Mouse (Mus musculus): ENCODE measurements around the gene Med4. TPM values are rescaled to one million over a fixed set of nuclear protein-coding genes. Genes with fewer than 3 reads are reported as not detected.

Gene Med4
- polyA plus RNA-seq, 1 experiment from 2014 or later, result 75.4 TPM

GRCm38 (mm10) chr14:73474636-73475093, 35.2 kb upstream of the Med4 start:
- no peak overlapping the region for H3K4me2 ChIP-seq
- no peaks in the 10 kb centered on the region for H3K36me3 ChIP-seq (ENCODE audit: control insufficient read depth, insufficient read depth, low read length)
- no peak overlapping the region for H3K4me3 ChIP-seq (ENCODE audit: low read depth, low read length)
- DNase-seq (ENCODE audit: low spot score) (no peak), ATAC-seq (replicated peaks; ENCODE audit: low FRiP score) (peak; percentile 57; the same call in 1 of the 2 replicates)
- no peaks in the 10 kb centered on the region for H3K4me1 ChIP-seq (replicated peaks; ENCODE audit: control insufficient read depth, insufficient read depth, low read length)
- H3K27me3 ChIP-seq (replicated peaks; ENCODE audit: control insufficient read depth, insufficient read depth, low read length), result no peaks in the 10 kb centered on the region
- H3K9ac ChIP-seq (ENCODE audit: low read depth, low read length), result no peak overlapping the region
- H3K27ac ChIP-seq (ENCODE audit: low read depth, low read length), result no peak overlapping the region
- WGBS, result 22% methylated on average over 7 of the region's 7 CpGs
- no peaks in the 10 kb centered on the region for H3K9me3 ChIP-seq (ENCODE audit: control insufficient read depth, low read length)

DNA sequence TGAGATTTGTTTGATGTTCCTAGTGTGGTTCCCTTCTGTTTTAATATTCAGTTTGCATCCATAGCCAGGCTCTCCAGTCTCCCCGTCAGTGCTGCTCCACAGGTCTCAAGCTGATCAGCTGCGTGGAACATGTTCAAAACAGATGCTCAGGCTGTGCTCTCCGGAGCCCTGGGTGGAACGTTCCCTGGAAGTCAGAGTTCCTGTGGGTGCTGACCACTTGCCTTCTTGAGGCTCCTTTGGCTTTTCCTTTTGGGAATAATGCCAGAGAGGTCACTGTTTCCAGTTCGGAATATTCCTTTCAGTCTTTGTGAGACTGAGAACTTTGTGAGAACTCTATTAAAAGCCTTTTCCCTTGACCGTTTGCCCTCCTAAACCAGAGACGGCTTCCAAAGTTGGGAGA, 34.3 kb upstream of the Med4 start:
- WGBS, result 83% methylated on average over 7 of the region's 7 CpGs
- H3K9ac ChIP-seq (ENCODE audit: low read depth, low read length), result no peak overlapping the region
- no peak overlapping the region for H3K4me3 ChIP-seq (ENCODE audit: low read depth, low read length)
- DNase-seq (ENCODE audit: low spot score) (no peak), ATAC-seq (replicated peaks; ENCODE audit: low FRiP score) (no peak)
- no peak overlapping the region for H3K27ac ChIP-seq (ENCODE audit: low read depth, low read length)
- H3K4me2 ChIP-seq, result no peak overlapping the region
- H3K27me3 ChIP-seq (replicated peaks; ENCODE audit: control insufficient read depth, insufficient read depth, low read length), result no peaks in the 10 kb centered on the region
- H3K9me3 ChIP-seq (ENCODE audit: control insufficient read depth, low read length), result no peaks in the 10 kb centered on the region
- no peaks in the 10 kb centered on the region for H3K36me3 ChIP-seq (ENCODE audit: control insufficient read depth, insufficient read depth, low read length)
- no peaks in the 10 kb centered on the region for H3K4me1 ChIP-seq (replicated peaks; ENCODE audit: control insufficient read depth, insufficient read depth, low read length)

- H3K4me1 ChIP-seq (replicated peaks; ENCODE audit: control insufficient read depth, insufficient read depth, low read length), result no peaks in the 10 kb centered on the region
- H3K4me3 ChIP-seq (ENCODE audit: low read depth, low read length), result no peak overlapping the region
- no peaks in the 10 kb centered on the region for H3K36me3 ChIP-seq (ENCODE audit: control insufficient read depth, insufficient read depth, low read length)
- no peak overlapping the region for H3K4me2 ChIP-seq
- H3K9me3 ChIP-seq (ENCODE audit: control insufficient read depth, low read length), result no peaks in the 10 kb centered on the region
- 85% methylated on average over 8 of the region's 8 CpGs for WGBS
- H3K27me3 ChIP-seq (replicated peaks; ENCODE audit: control insufficient read depth, insufficient read depth, low read length), result no peaks in the 10 kb centered on the region
- DNase-seq (ENCODE audit: low spot score) (no peak), ATAC-seq (replicated peaks; ENCODE audit: low FRiP score) (no peak)
- no peak overlapping the region for H3K27ac ChIP-seq (ENCODE audit: low read depth, low read length)
- no peak overlapping the region for H3K9ac ChIP-seq (ENCODE audit: low read depth, low read length)
Measured at GRCm38 (mm10) chr14:73476361-73476934, 33.4 kb upstream of the Med4 start.

GRCm38 (mm10) chr14:73477077-73477476, 32.7 kb upstream of the Med4 start:
- DNase-seq (ENCODE audit: low spot score) (no peak), ATAC-seq (replicated peaks; ENCODE audit: low FRiP score) (no peak)
- 93% methylated on average over 10 of the region's 10 CpGs for WGBS
- no peak overlapping the region for H3K27ac ChIP-seq (ENCODE audit: low read depth, low read length)
- H3K9ac ChIP-seq (ENCODE audit: low read depth, low read length), result no peak overlapping the region
- H3K4me3 ChIP-seq (ENCODE audit: low read depth, low read length), result no peak overlapping the region
- no peak overlapping the region for H3K4me2 ChIP-seq
- H3K4me1 ChIP-seq (replicated peaks; ENCODE audit: control insufficient read depth, insufficient read depth, low read length), result no peaks in the 10 kb centered on the region
- H3K9me3 ChIP-seq (ENCODE audit: control insufficient read depth, low read length), result no peaks in the 10 kb centered on the region
- H3K36me3 ChIP-seq (ENCODE audit: control insufficient read depth, insufficient read depth, low read length), result no peaks in the 10 kb centered on the region
- no peaks in the 10 kb centered on the region for H3K27me3 ChIP-seq (replicated peaks; ENCODE audit: control insufficient read depth, insufficient read depth, low read length)

GRCm38 (mm10) chr14:73478321-73478720, 31.5 kb upstream of the Med4 start:
- H3K27ac ChIP-seq (ENCODE audit: low read depth, low read length), result no peak overlapping the region
- H3K36me3 ChIP-seq (ENCODE audit: control insufficient read depth, insufficient read depth, low read length), result no peaks in the 10 kb centered on the region
- no peak overlapping the region for H3K4me3 ChIP-seq (ENCODE audit: low read depth, low read length)
- H3K9me3 ChIP-seq (ENCODE audit: control insufficient read depth, low read length), result no peaks in the 10 kb centered on the region
- ATAC-seq (replicated peaks; ENCODE audit: low FRiP score) (no peak), DNase-seq (ENCODE audit: low spot score) (no peak)
- WGBS, result 57% methylated on average over 3 of the region's 3 CpGs
- no peak overlapping the region for H3K4me2 ChIP-seq
- H3K27me3 ChIP-seq (replicated peaks; ENCODE audit: control insufficient read depth, insufficient read depth, low read length), result no peaks in the 10 kb centered on the region
- no peaks in the 10 kb centered on the region for H3K4me1 ChIP-seq (replicated peaks; ENCODE audit: control insufficient read depth, insufficient read depth, low read length)
- no peak overlapping the region for H3K9ac ChIP-seq (ENCODE audit: low read depth, low read length)

DNA sequence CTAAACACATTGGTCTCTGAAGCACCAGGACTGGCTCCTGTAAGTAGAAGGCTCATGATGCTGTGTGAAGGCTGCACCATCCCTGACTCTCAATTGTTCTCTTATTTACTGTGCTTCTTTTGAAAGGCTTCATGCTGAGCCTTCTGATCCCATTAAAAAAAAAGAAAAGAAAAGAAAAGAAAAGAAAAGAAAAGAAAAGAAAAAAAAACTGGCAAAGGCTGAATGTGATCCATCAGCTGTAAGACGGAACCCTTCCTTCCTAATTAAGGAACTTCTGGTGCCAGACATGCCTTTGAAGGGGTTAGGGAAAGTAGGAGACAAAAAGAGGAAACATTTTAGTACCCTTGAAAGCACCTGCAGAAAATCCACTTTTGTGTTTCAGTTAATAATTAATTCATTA, 30.1 kb upstream of the Med4 start:
- Histone ChIP-seq H3K4me1 (replicated peaks; ENCODE audit: control insufficient read depth, insufficient read depth, low read length) (no peaks in the 10 kb centered on the region), H3K36me3 (ENCODE audit: control insufficient read depth, insufficient read depth, low read length) (no peaks in the 10 kb centered on the region), H3K27me3 (replicated peaks; ENCODE audit: control insufficient read depth, insufficient read depth, low read length) (no peaks in the 10 kb centered on the region), H3K9me3 (ENCODE audit: control insufficient read depth, low read length) (no peaks in the 10 kb centered on the region), H3K9ac (ENCODE audit: low read depth, low read length) (no peak overlapping the region), H3K4me3 (ENCODE audit: low read depth, low read length) (no peak overlapping the region), H3K27ac (ENCODE audit: low read depth, low read length) (no peak overlapping the region), H3K4me2 (no peak overlapping the region)
- no peak for ATAC-seq (replicated peaks; ENCODE audit: low FRiP score)
- 71% methylated on average over 1 of the region's 1 CpGs for WGBS
- DNase-seq (ENCODE audit: low spot score), result no peak

GRCm38 (mm10) chr14:73483516-73484229, 26.2 kb upstream of the Med4 start:
- H3K9me3 ChIP-seq (ENCODE audit: control insufficient read depth, low read length), result no peaks in the 10 kb centered on the region
- H3K9ac ChIP-seq (ENCODE audit: low read depth, low read length), result no peak overlapping the region
- DNase-seq (ENCODE audit: low spot score) (no peak), ATAC-seq (replicated peaks; ENCODE audit: low FRiP score) (no peak)
- no peaks in the 10 kb centered on the region for H3K4me1 ChIP-seq (replicated peaks; ENCODE audit: control insufficient read depth, insufficient read depth, low read length)
- H3K4me2 ChIP-seq, result no peak overlapping the region
- no peaks in the 10 kb centered on the region for H3K27me3 ChIP-seq (replicated peaks; ENCODE audit: control insufficient read depth, insufficient read depth, low read length)
- no peak overlapping the region for H3K4me3 ChIP-seq (ENCODE audit: low read depth, low read length)
- no peak overlapping the region for H3K27ac ChIP-seq (ENCODE audit: low read depth, low read length)
- no peaks in the 10 kb centered on the region for H3K36me3 ChIP-seq (ENCODE audit: control insufficient read depth, insufficient read depth, low read length)
- 73% methylated on average over 5 of the region's 5 CpGs for WGBS

DNA sequence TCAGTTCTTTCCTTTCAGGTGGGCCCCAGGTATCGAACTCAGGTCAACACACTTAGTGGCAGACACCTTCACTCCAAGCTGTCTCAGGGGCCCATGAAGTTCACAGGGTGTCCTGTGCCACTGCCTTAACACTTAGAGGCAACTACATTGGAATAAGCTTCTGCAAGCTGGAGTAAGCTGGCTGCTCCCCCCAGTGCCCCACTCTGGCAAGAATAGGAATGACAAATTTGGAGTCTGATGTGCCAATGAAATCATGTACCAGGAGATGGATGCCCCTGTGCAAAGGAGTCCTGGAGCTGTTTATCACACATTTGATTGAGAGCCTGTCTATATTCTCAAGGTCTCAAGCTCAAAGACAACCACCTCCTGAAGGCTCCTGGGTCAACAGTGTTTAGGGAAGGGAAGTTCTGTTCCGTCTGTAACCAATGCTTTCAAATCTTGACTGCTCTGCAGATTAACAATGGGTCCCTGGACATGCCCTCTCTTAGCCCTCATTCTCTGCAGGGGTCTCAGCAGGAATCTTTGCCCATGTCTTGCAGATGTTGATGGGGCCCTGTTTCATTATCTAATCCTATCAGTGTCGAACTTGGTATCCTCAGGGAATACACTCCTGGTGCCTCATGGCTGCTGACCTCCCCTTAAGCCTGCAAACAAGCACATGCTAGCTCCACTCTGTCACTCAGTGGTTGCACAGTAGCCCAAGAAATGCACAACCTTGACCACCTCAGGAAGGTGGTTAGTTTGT, 25.3 kb upstream of the Med4 start:
- H3K27me3 ChIP-seq (replicated peaks; ENCODE audit: control insufficient read depth, insufficient read depth, low read length), result no peaks in the 10 kb centered on the region
- H3K9ac ChIP-seq (ENCODE audit: low read depth, low read length), result no peak overlapping the region
- no peaks in the 10 kb centered on the region for H3K36me3 ChIP-seq (ENCODE audit: control insufficient read depth, insufficient read depth, low read length)
- no peak overlapping the region for H3K4me2 ChIP-seq
- no peaks in the 10 kb centered on the region for H3K9me3 ChIP-seq (ENCODE audit: control insufficient read depth, low read length)
- H3K27ac ChIP-seq (ENCODE audit: low read depth, low read length), result no peak overlapping the region
- DNase-seq (ENCODE audit: low spot score) (no peak), ATAC-seq (replicated peaks; ENCODE audit: low FRiP score) (no peak)
- WGBS, result 78% methylated on average over 3 of the region's 3 CpGs
- no peaks in the 10 kb centered on the region for H3K4me1 ChIP-seq (replicated peaks; ENCODE audit: control insufficient read depth, insufficient read depth, low read length)
- no peak overlapping the region for H3K4me3 ChIP-seq (ENCODE audit: low read depth, low read length)
